Mouse (Mus musculus) lung, embryonic 15.5 days (tissue): ENCODE measurements around the gene Tmem143. TPM values are rescaled to one million over a fixed set of nuclear protein-coding genes. Genes with fewer than 3 reads are reported as not detected.
A peak's percentile ranks its signal among the peaks of the same experiment; 100 is the strongest.

Experiments used
- ATAC-seq: fragments of 200-750 bp; cut with Nextera tagmentation; 2 replicates; pipeline ENCODE4 v1.8.0; 2017; ENCODE audit warnings: moderate number of reproducible peaks, borderline replicate concordance; ENCODE audit not compliant: low FRiP score, low TSS enrichment; ENCODE audit errors: extremely low read depth
- H3K27ac ChIP-seq: fragments of 300-500 bp; sonication (generic); 2 replicates; pipeline ENCODE4 v1.5.1; 2015; ENCODE audit warnings: moderate library complexity, mild to moderate bottlenecking, inconsistent platforms
- H3K27me3 ChIP-seq: fragments of 300-500 bp; sonication (generic); 2 replicates; pipeline ENCODE4 v1.6.1; 2015; ENCODE audit warnings: inconsistent platforms
- H3K36me3 ChIP-seq: fragments of 300-500 bp; sonication (generic); 2 replicates; pipeline ENCODE4 v1.6.1; 2015; ENCODE audit warnings: inconsistent platforms
- H3K4me1 ChIP-seq: fragments of 300-500 bp; sonication (generic); 2 replicates; pipeline ENCODE4 v1.6.1; 2015; ENCODE audit warnings: inconsistent platforms
- H3K4me2 ChIP-seq: fragments of 300-500 bp; sonication (generic); 2 replicates; pipeline ENCODE4 v1.6.1; 2015; ENCODE audit warnings: inconsistent platforms, mild to moderate bottlenecking, moderate library complexity
- H3K4me3 ChIP-seq: fragments of 300-500 bp; sonication (generic); 2 replicates; pipeline ENCODE4 v1.5.1; 2015; ENCODE audit warnings: mild to moderate bottlenecking, inconsistent platforms
- H3K9ac ChIP-seq: fragments of 300-500 bp; sonication (generic); 2 replicates; pipeline ENCODE4 v1.6.1; 2015; ENCODE audit warnings: inconsistent platforms
- H3K9me3 ChIP-seq: fragments of 300-500 bp; sonication (generic); 2 replicates; pipeline ENCODE4 v1.6.1; 2016; ENCODE audit warnings: inconsistent platforms
- WGBS: fragments of 180-500 bp; shearing (Covaris S2); methylation state at CpG from one replicate; pipeline ENCODE4 v1.1.7; 2015; 5-methylcytosine and 5-hydroxymethylcytosine counted together
- polyA plus RNA-seq: library from polyadenylated mRNA; unstranded; fragments of >200 nt; fragmentation: Nextera tagmentation; extraction: Ambion mirVana; gene quantifications from 2 replicates; pipeline ENCODE4 v1.2.1, GENCODE M21; 2015

Gene Tmem143
- 5.5 and 5.6 TPM in 2 replicates for polyA plus RNA-seq

GRCm38 (mm10) chr7:45896517-45897257 is at the start of gene Tmem143, which contains the start of gene Syngr4:
Tmem143 (plus strand) TSS chr7:45896941.
Syngr4 (minus strand) TSS chr7:45896714.
- Histone ChIP-seq H3K4me3 (peak within 1 kb of the TSS; percentile 45), H3K4me1 (peaks cover 15% of the 10 kb centered on the region), H3K9me3 (no peaks in the 10 kb centered on the region), H3K36me3 (no peaks in the 10 kb centered on the region), H3K27ac (peak within 1 kb of the TSS; percentile 73), H3K27me3 (no peaks in the 10 kb centered on the region), H3K4me2 (peak within 1 kb of the TSS; percentile 81), H3K9ac (peak within 1 kb of the TSS; percentile 53)
- WGBS: under 1% methylated on average over 40 of the region's 40 CpGs
- peak; percentile 90 for ATAC-seq

GRCm38 (mm10) chr7:45848447-45849027 is 48.2 kb upstream of the Tmem143 start:
- Histone ChIP-seq H3K4me3 (no peak overlapping the region), H3K9ac (no peak overlapping the region), H3K27me3 (no peaks in the 10 kb centered on the region; the same call in 1 of the 2 replicates), H3K36me3 (no peaks in the 10 kb centered on the region), H3K9me3 (no peaks in the 10 kb centered on the region), H3K4me2 (no peak overlapping the region), H3K4me1 (0 out of 2 replicates have a peak, but pooled peaks cover 7% of the 10 kb centered on the region), H3K27ac (peak overlapping the region; percentile 73)
- WGBS: 12% methylated on average over 6 of the region's 6 CpGs
- ATAC-seq: peak; percentile 60; the same call in 1 of the 2 replicates

GRCm38 (mm10) chr7:45850661-45851060 is 46.1 kb upstream of the Tmem143 start:
- 43% methylated on average over 3 of the region's 3 CpGs for WGBS
- H3K36me3 ChIP-seq: no peaks in the 10 kb centered on the region
- no peak overlapping the region for H3K9ac ChIP-seq
- 0 out of 2 replicates have a peak, but pooled peaks cover 7% of the 10 kb centered on the region for H3K4me1 ChIP-seq
- H3K9me3 ChIP-seq: no peaks in the 10 kb centered on the region
- no peak overlapping the region for H3K27ac ChIP-seq
- no peaks in the 10 kb centered on the region; the same call in 1 of the 2 replicates for H3K27me3 ChIP-seq
- no peak overlapping the region for H3K4me2 ChIP-seq
- ATAC-seq: no peak
- H3K4me3 ChIP-seq: no peak overlapping the region

GRCm38 (mm10) chr7:45853089-45853488 is 43.7 kb upstream of the Tmem143 start:
- no peak overlapping the region for H3K9ac ChIP-seq
- H3K4me3 ChIP-seq: no peak overlapping the region
- 77% methylated on average over 12 of the region's 12 CpGs for WGBS
- H3K36me3 ChIP-seq: no peaks in the 10 kb centered on the region
- peaks cover 23% of the 10 kb centered on the region for H3K4me1 ChIP-seq
- ATAC-seq: no peak
- H3K4me2 ChIP-seq: no peak overlapping the region
- H3K27ac ChIP-seq: no peak overlapping the region
- H3K9me3 ChIP-seq: no peaks in the 10 kb centered on the region
- peaks cover 15% of the 10 kb centered on the region for H3K27me3 ChIP-seq

GRCm38 (mm10) chr7:45856950-45857901 is 39.5 kb upstream of the Tmem143 start:
- Histone ChIP-seq H3K36me3 (no peaks in the 10 kb centered on the region), H3K4me2 (peak overlapping the region; percentile 76), H3K9ac (0 out of 2 replicates have a peak overlapping the region, but pooled peaks have one; percentile 12), H3K27ac (no peak overlapping the region), H3K4me3 (peak overlapping the region; percentile 36), H3K9me3 (no peaks in the 10 kb centered on the region), H3K4me1 (peaks cover 25% of the 10 kb centered on the region), H3K27me3 (peaks cover 18% of the 10 kb centered on the region)
- peak; percentile 17; the same call in 1 of the 2 replicates for ATAC-seq
- WGBS: 4% methylated on average over 30 of the region's 30 CpGs

- no peak overlapping the region for H3K9ac ChIP-seq
- ATAC-seq: no peak
- H3K27me3 ChIP-seq: peaks cover 18% of the 10 kb centered on the region
- H3K27ac ChIP-seq: no peak overlapping the region
- 35% methylated on average over 4 of the region's 4 CpGs for WGBS
- H3K9me3 ChIP-seq: no peaks in the 10 kb centered on the region
- no peaks in the 10 kb centered on the region for H3K36me3 ChIP-seq
- H3K4me2 ChIP-seq: no peak overlapping the region
- H3K4me3 ChIP-seq: no peak overlapping the region
- peaks cover 27% of the 10 kb centered on the region for H3K4me1 ChIP-seq
These were observed 37.7 kb upstream of the Tmem143 start for GRCm38 (mm10) chr7:45859008-45859407.

GRCm38 (mm10) chr7:45862804-45863203 is 33.9 kb upstream of the Tmem143 start:
- Histone ChIP-seq H3K4me1 (peaks cover 25% of the 10 kb centered on the region), H3K27me3 (peaks cover 5% of the 10 kb centered on the region; the same call in 1 of the 2 replicates), H3K4me2 (no peak overlapping the region), H3K36me3 (no peaks in the 10 kb centered on the region), H3K4me3 (no peak overlapping the region), H3K9me3 (no peaks in the 10 kb centered on the region), H3K27ac (no peak overlapping the region), H3K9ac (no peak overlapping the region)
- WGBS: 83% methylated on average over 7 of the region's 7 CpGs
- no peak for ATAC-seq

GRCm38 (mm10) chr7:45864435-45864834 is 32.3 kb upstream of the Tmem143 start:
- H3K4me3 ChIP-seq: no peak overlapping the region
- H3K9ac ChIP-seq: no peak overlapping the region
- ATAC-seq: peak; percentile 5; the same call in 1 of the 2 replicates
- H3K4me2 ChIP-seq: no peak overlapping the region
- H3K27me3 ChIP-seq: peaks cover 19% of the 10 kb centered on the region
- H3K36me3 ChIP-seq: no peaks in the 10 kb centered on the region
- peak overlapping the region; percentile 41; the same call in 1 of the 2 replicates for H3K27ac ChIP-seq
- 57% methylated on average over 3 of the region's 3 CpGs for whole genome bisulfite sequencing
- peaks cover 28% of the 10 kb centered on the region for H3K4me1 ChIP-seq
- no peaks in the 10 kb centered on the region for H3K9me3 ChIP-seq

- peak; percentile 80 for ATAC-seq
- peak overlapping the region; percentile 84 for H3K9ac ChIP-seq
These were observed 30.5 kb upstream of the Tmem143 start for GRCm38 (mm10) chr7:45865925-45866910.

GRCm38 (mm10) chr7:45867871-45868270 is 28.9 kb upstream of the Tmem143 start:
- Histone ChIP-seq H3K9ac (no peak overlapping the region), H3K4me2 (peak overlapping the region; percentile 86; the same call in 1 of the 2 replicates), H3K36me3 (no peaks in the 10 kb centered on the region), H3K27me3 (peaks cover 41% of the 10 kb centered on the region), H3K27ac (no peak overlapping the region), H3K4me1 (peaks cover 36% of the 10 kb centered on the region), H3K4me3 (no peak overlapping the region), H3K9me3 (no peaks in the 10 kb centered on the region)
- ATAC-seq: no peak
- 28% methylated on average over 2 of the region's 2 CpGs for WGBS

More at GRCm38 (mm10) chr7:45865925-45866910, 30.5 kb upstream of the Tmem143 start:
- Histone ChIP-seq H3K4me3 (peak overlapping the region; percentile 78), H3K27me3 (peaks cover 33% of the 10 kb centered on the region), H3K4me2 (peak overlapping the region; percentile 86), H3K9me3 (no peaks in the 10 kb centered on the region), H3K36me3 (no peaks in the 10 kb centered on the region), H3K4me1 (peaks cover 41% of the 10 kb centered on the region), H3K27ac (peak overlapping the region; percentile 86)
- WGBS: under 1% methylated on average over 115 of the region's 117 CpGs
